Mouse (Mus musculus): Measurements from ENCODE around the gene Crip1. TPM values are rescaled to one million over a fixed set of nuclear protein-coding genes. Genes with fewer than 3 reads are reported as not detected.
"Not testable (repeated sequence)": the region's sequence is repeated elsewhere in the genome, so short reads cannot be mapped to it uniquely, and the experiment has no call there.

The Crip1 gene
- total RNA-seq, 2 experiments from 2014 or later, result 2,176 to 2,464 TPM

- ATAC-seq (ENCODE audit: poor library complexity, severe bottlenecking), result peak; percentile 92
Measured at GRCm38 (mm10) chr12:113168031-113168536, 22.0 kb downstream of the Crip1 start.

- no peak for ATAC-seq (ENCODE audit: poor library complexity, severe bottlenecking)
Measured at GRCm38 (mm10) chr12:113176960-113177725, 31.0 kb downstream of the Crip1 start.

- ATAC-seq (ENCODE audit: poor library complexity, severe bottlenecking), result no peak
Measured at GRCm38 (mm10) chr12:113181020-113181419, 34.9 kb downstream of the Crip1 start.

- no peak for ATAC-seq (ENCODE audit: poor library complexity, severe bottlenecking)
Measured at GRCm38 (mm10) chr12:113184945-113185344, 38.8 kb downstream of the Crip1 start.

- ATAC-seq (ENCODE audit: poor library complexity, severe bottlenecking), result no peak
Measured at GRCm38 (mm10) chr12:113185442-113186291, 39.6 kb downstream of the Crip1 start, which contains the start of gene Tmem121. Gene Tmem121, plus strand, starts transcription at chr12:113185930.

- ATAC-seq (ENCODE audit: poor library complexity, severe bottlenecking), result no peak
Measured at GRCm38 (mm10) chr12:113186326-113187010, 40.4 kb downstream of the Crip1 start.

- ATAC-seq (ENCODE audit: poor library complexity, severe bottlenecking), result no peak
Measured at GRCm38 (mm10) chr12:113187011-113187375, 40.9 kb downstream of the Crip1 start.

GRCm38 (mm10) chr12:113187584-113188295 is 41.6 kb downstream of the Crip1 start:
- ATAC-seq (ENCODE audit: poor library complexity, severe bottlenecking), result peak; percentile 86

- ATAC-seq (ENCODE audit: poor library complexity, severe bottlenecking), result no peak
Measured at GRCm38 (mm10) chr12:113188349-113189055, 42.4 kb downstream of the Crip1 start.

- no peak for ATAC-seq (ENCODE audit: poor library complexity, severe bottlenecking)
Measured at GRCm38 (mm10) chr12:113193423-113193822, 47.3 kb downstream of the Crip1 start.

GRCm38 (mm10) chr12:113199132-113199531 is 53.0 kb downstream of the Crip1 start:
- not testable (repeated sequence) for ATAC-seq (ENCODE audit: poor library complexity, severe bottlenecking)

GRCm38 (mm10) chr12:113201301-113201700 is 55.2 kb downstream of the Crip1 start:
- ATAC-seq (ENCODE audit: poor library complexity, severe bottlenecking), result no peak

- ATAC-seq (ENCODE audit: poor library complexity, severe bottlenecking), result no peak
Measured at GRCm38 (mm10) chr12:113202008-113202407, 55.9 kb downstream of the Crip1 start.

Other genes with a start within 250 kb of the Crip1 start
- gene Jag2, start 216.5 kb upstream of the Crip1 start, total RNA-seq (2015), result 0.36 and 1.3 TPM in 2 replicates
- gene Jag2, start 216.5 kb upstream of the Crip1 start, total RNA-seq (2017), result not detected in 2 replicates
- gene Nudt14, start 204.2 kb upstream of the Crip1 start, total RNA-seq (2015), result 9.7 and 10.5 TPM in 2 replicates
- gene Nudt14, start 204.2 kb upstream of the Crip1 start, total RNA-seq (2017), result 11.4 and 11.9 TPM in 2 replicates
- 4.2 and 5.9 TPM in 2 replicates for gene Btbd6, start 169.8 kb upstream of the Crip1 start, total RNA-seq (2015)
- gene Btbd6, start 169.8 kb upstream of the Crip1 start, total RNA-seq (2017), result 2.4 and 4.0 TPM in 2 replicates
- 20.2 and 25.3 TPM in 2 replicates for gene Brf1, start 145.6 kb upstream of the Crip1 start, total RNA-seq (2015)
- 37.0 and 43.6 TPM in 2 replicates for gene Brf1, start 145.6 kb upstream of the Crip1 start, total RNA-seq (2017)
- gene Pacs2, start 131.8 kb upstream of the Crip1 start, total RNA-seq (2015), result 55.1 TPM in 2 replicates
- 36.5 and 37.5 TPM in 2 replicates for gene Pacs2, start 131.8 kb upstream of the Crip1 start, total RNA-seq (2017)
- 0.25 TPM in 1 of 2 replicates, not detected in the other for gene Tex22, start 71.8 kb upstream of the Crip1 start, total RNA-seq (2015)
- 0.88 TPM in 1 of 2 replicates, not detected in the other for gene Tex22, start 71.8 kb upstream of the Crip1 start, total RNA-seq (2017)
- 32.0 and 35.5 TPM in 2 replicates for gene Mta1, start 48.0 kb upstream of the Crip1 start, total RNA-seq (2015)
- gene Mta1, start 48.0 kb upstream of the Crip1 start, total RNA-seq (2017), result 14.5 and 21.4 TPM in 2 replicates
- 0.38 and 2.0 TPM in 2 replicates for gene Crip2, start 6.1 kb upstream of the Crip1 start, total RNA-seq (2015)
- 2.1 TPM in 1 of 2 replicates, not detected in the other for gene Crip2, start 6.1 kb upstream of the Crip1 start, total RNA-seq (2017)
- 3.6 and 3.7 TPM in 2 replicates for gene Tedc1, start 10.1 kb downstream of the Crip1 start, total RNA-seq (2015)
- 12.3 and 13.0 TPM in 2 replicates for gene Tedc1, start 10.1 kb downstream of the Crip1 start, total RNA-seq (2017)
- 0.69 TPM in 1 of 2 replicates, not detected in the other for gene Tmem121, start 39.6 kb downstream of the Crip1 start, total RNA-seq (2015)
- gene Tmem121, start 39.6 kb downstream of the Crip1 start, total RNA-seq (2017), result not detected in 2 replicates